ENCODE assay signal across 10 mouse cellular contexts in the genomic region with DNA sequence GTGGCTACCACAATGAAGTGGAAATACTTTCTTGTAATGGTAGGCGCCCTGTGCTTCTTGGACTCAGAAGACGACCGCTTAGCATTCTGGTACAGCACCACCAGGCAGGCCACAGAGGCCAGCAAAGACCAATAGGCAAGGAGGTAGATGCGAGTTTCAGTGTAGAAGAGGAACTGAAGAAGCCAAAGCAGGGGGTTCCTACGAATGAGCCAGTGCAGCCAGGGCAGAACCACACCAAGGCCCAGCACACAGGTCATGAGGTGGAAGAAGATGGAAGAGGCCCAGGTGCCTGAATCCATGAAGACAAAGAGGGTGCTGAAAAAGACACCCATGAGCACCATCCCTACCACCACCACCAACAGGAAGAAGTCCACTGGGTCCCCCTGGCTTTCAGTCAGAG. TPM values are rescaled to one million over a fixed set of nuclear protein-coding genes. Genes with fewer than 3 reads are reported as not detected.
DNase-seq lines count a peak whose midpoint lies in the region; ATAC-seq and TF ChIP-seq lines count a peak whose summit lies in the region.
"Had no signal": no experiment of that assay in that cellular context is flagged by ENCODE, and none has a peak within 500 bp of the region (broad histone marks: within the 10 kb centered on the region; RNA-seq: fewer than 3 reads in every experiment).

No protein-coding gene starts in this region.

- no peak for DNase-seq in kidney, postnatal 0 days (ENCODE audit: low spot score)
- DNase-seq in kidney, postnatal 4 days: no peak
- no peak for DNase-seq in limb, embryonic 10.5 days (ENCODE audit: low spot score)
- no peak for DNase-seq in embryo, embryonic 10 days (ENCODE audit: low spot score)
- DNase-seq in gastrocnemius, postnatal 25 days: no peak
- DNase-seq in adrenal gland, postnatal 10 days: no peak

- WGBS in kidney, postnatal 0 days: 96% methylated on average over 5 of the region's 5 CpGs
- 91% methylated on average over 5 of the region's 5 CpGs for WGBS in embryonic facial prominence, embryonic 13.5 days
- WGBS in limb, embryonic 10.5 days: 94% methylated on average over 5 of the region's 5 CpGs
- WGBS in neural tube, embryonic 15.5 days: 91% methylated on average over 5 of the region's 5 CpGs

- no peaks in the 10 kb centered on the region for H3K36me3 ChIP-seq in kidney, postnatal 0 days (ENCODE audit: insufficient read depth, low read length)
- H3K36me3 ChIP-seq in embryonic facial prominence, embryonic 13.5 days: peaks cover 22% of the 10 kb centered on the region; the same call in 1 of the 2 replicates
- peaks cover 33% of the 10 kb centered on the region for H3K36me3 ChIP-seq in limb, embryonic 10.5 days
- peaks cover 12% of the 10 kb centered on the region for H3K36me3 ChIP-seq in neural tube, embryonic 15.5 days

- H3K9me3 ChIP-seq in kidney, postnatal 0 days (replicated peaks; ENCODE audit: low read length): no peaks in the 10 kb centered on the region
- no peaks in the 10 kb centered on the region for H3K9me3 ChIP-seq in embryonic facial prominence, embryonic 13.5 days
- H3K9me3 ChIP-seq in limb, embryonic 10.5 days (replicated peaks): no peaks in the 10 kb centered on the region
- H3K9me3 ChIP-seq in neural tube, embryonic 15.5 days (replicated peaks): no peaks in the 10 kb centered on the region

- peak overlapping the region; percentile 96 for H3K4me3 ChIP-seq in kidney, postnatal 0 days (replicated peaks; ENCODE audit: low read depth, low read length)
- H3K4me3 ChIP-seq in embryonic facial prominence, embryonic 13.5 days: peak overlapping the region; percentile 89
- peak overlapping the region; percentile 77 for H3K4me3 ChIP-seq in limb, embryonic 10.5 days
- H3K4me3 ChIP-seq in neural tube, embryonic 15.5 days (replicated peaks): peak overlapping the region; percentile 88

- no peak overlapping the region for H3K9ac ChIP-seq in kidney, postnatal 0 days (ENCODE audit: low read depth, low read length)
- no peak overlapping the region for H3K9ac ChIP-seq in embryonic facial prominence, embryonic 13.5 days
- H3K9ac ChIP-seq in neural tube, embryonic 15.5 days (replicated peaks): peak overlapping the region; percentile 79; the same call in 1 of the 2 replicates

- ATAC-seq in kidney, postnatal 0 days (replicated peaks; ENCODE audit: low FRiP score, low read depth): no peak
- ATAC-seq in embryonic facial prominence, embryonic 13.5 days (ENCODE audit: insufficient number of reproducible peaks, insufficient read depth, low FRiP score, low TSS enrichment, low read depth): no peak
- no peak for ATAC-seq in neural tube, embryonic 15.5 days (ENCODE audit: low FRiP score)

- no peak overlapping the region for H3K27ac ChIP-seq in kidney, postnatal 0 days
- no peak overlapping the region for H3K27ac ChIP-seq in embryonic facial prominence, embryonic 13.5 days
- no peak overlapping the region for H3K27ac ChIP-seq in limb, embryonic 10.5 days
- H3K27ac ChIP-seq in neural tube, embryonic 15.5 days (replicated peaks): no peak overlapping the region

- H3K27me3 ChIP-seq in kidney, postnatal 0 days (ENCODE audit: insufficient read depth, low read length): no peaks in the 10 kb centered on the region
- no peaks in the 10 kb centered on the region for H3K27me3 ChIP-seq in embryonic facial prominence, embryonic 13.5 days
- H3K27me3 ChIP-seq in limb, embryonic 10.5 days (ENCODE audit: low read depth, poor library complexity, severe bottlenecking): no peaks in the 10 kb centered on the region
- H3K27me3 ChIP-seq in neural tube, embryonic 15.5 days (replicated peaks): no peaks in the 10 kb centered on the region

- no peak for TF ChIP-seq CTCF in kidney, postnatal 0 days (IDR thresholded peaks at IDR 0.05; ENCODE audit: low read depth)

- peak overlapping the region; percentile 93 for H3K4me2 ChIP-seq in kidney, postnatal 0 days (ENCODE audit: low read length)
- peak overlapping the region; percentile 98 for H3K4me2 ChIP-seq in embryonic facial prominence, embryonic 13.5 days
- peak overlapping the region; percentile 96 for H3K4me2 ChIP-seq in neural tube, embryonic 15.5 days

- H3K4me1 ChIP-seq in kidney, postnatal 0 days (replicated peaks; ENCODE audit: insufficient read depth, low read length): peaks cover 19% of the 10 kb centered on the region
- H3K4me1 ChIP-seq in embryonic facial prominence, embryonic 13.5 days: peaks cover 24% of the 10 kb centered on the region
- peaks cover 22% of the 10 kb centered on the region for H3K4me1 ChIP-seq in limb, embryonic 10.5 days
- H3K4me1 ChIP-seq in neural tube, embryonic 15.5 days: peaks cover 25% of the 10 kb centered on the region

RNA-seq across cellular contexts. Expression of gene Dolk, which starts 1.1 kb away (rescaled TPM):
- polyA plus RNA-seq in kidney, postnatal 0 days (2015; fragmentation: Nextera tagmentation; extraction: Ambion mirVana): 33.8 and 36.3 TPM in 2 replicates
- 29.0 and 30.5 TPM in 2 replicates for polyA plus RNA-seq in embryonic facial prominence, embryonic 13.5 days (2015; fragmentation: Nextera tagmentation; extraction: Ambion mirVana)
- 26.8 and 27.5 TPM in 2 replicates for polyA plus RNA-seq in limb, embryonic 10.5 days (2016; fragmentation: Nextera tagmentation; extraction: Ambion mirVana)
- 37.4 and 38.5 TPM in 2 replicates for polyA plus RNA-seq in neural tube, embryonic 15.5 days (2015; fragmentation: Nextera tagmentation; extraction: Ambion mirVana)
- total RNA-seq in gastrocnemius, postnatal 25 days (2021): 10 to 100 TPM; 18.2 to 20.0 TPM
- total RNA-seq in adrenal gland, postnatal 10 days (2021): 10 to 100 TPM; 43.4 to 46.2 TPM

RNA-seq across cellular contexts. Expression of gene Nup188, which starts 1.2 kb away (rescaled TPM):
- polyA plus RNA-seq in kidney, postnatal 0 days (2015; fragmentation: Nextera tagmentation; extraction: Ambion mirVana): 17.3 and 17.5 TPM in 2 replicates
- polyA plus RNA-seq in embryonic facial prominence, embryonic 13.5 days (2015; fragmentation: Nextera tagmentation; extraction: Ambion mirVana): 36.5 and 40.7 TPM in 2 replicates
- polyA plus RNA-seq in limb, embryonic 10.5 days (2016; fragmentation: Nextera tagmentation; extraction: Ambion mirVana): 74.4 and 77.1 TPM in 2 replicates
- 15.4 and 22.2 TPM in 2 replicates for polyA plus RNA-seq in neural tube, embryonic 15.5 days (2015; fragmentation: Nextera tagmentation; extraction: Ambion mirVana)
- 1 to 10 TPM; 7.8 to 9.9 TPM for total RNA-seq in gastrocnemius, postnatal 25 days (2021)
- total RNA-seq in adrenal gland, postnatal 10 days (2021): 10 to 100 TPM; 37.9 to 45.3 TPM

RNA-seq across cellular contexts. Expression of gene Gm28038, which starts 4.2 kb away (rescaled TPM):
- not detected in 2 replicates for polyA plus RNA-seq in kidney, postnatal 0 days (2015; fragmentation: Nextera tagmentation; extraction: Ambion mirVana)
- not detected in 2 replicates for polyA plus RNA-seq in embryonic facial prominence, embryonic 13.5 days (2015; fragmentation: Nextera tagmentation; extraction: Ambion mirVana)
- not detected in 2 replicates for polyA plus RNA-seq in limb, embryonic 10.5 days (2016; fragmentation: Nextera tagmentation; extraction: Ambion mirVana)
- not detected in 2 replicates for polyA plus RNA-seq in neural tube, embryonic 15.5 days (2015; fragmentation: Nextera tagmentation; extraction: Ambion mirVana)
- not detected for total RNA-seq in gastrocnemius, postnatal 25 days (2021)
- not detected for total RNA-seq in adrenal gland, postnatal 10 days (2021)
- total RNA-seq: monocyte, adult 5-6 weeks had no signal
- polyA plus RNA-seq: gonadal fat pad, adult 2 months had no signal

RNA-seq across cellular contexts. Expression of gene Phyhd1, which starts 19.0 kb away (rescaled TPM):
- 18.9 and 19.2 TPM in 2 replicates for polyA plus RNA-seq in kidney, postnatal 0 days (2015; fragmentation: Nextera tagmentation; extraction: Ambion mirVana)
- polyA plus RNA-seq in embryonic facial prominence, embryonic 13.5 days (2015; fragmentation: Nextera tagmentation; extraction: Ambion mirVana): 3.7 and 4.7 TPM in 2 replicates
- polyA plus RNA-seq in limb, embryonic 10.5 days (2016; fragmentation: Nextera tagmentation; extraction: Ambion mirVana): 1.4 and 3.3 TPM in 2 replicates
- polyA plus RNA-seq in neural tube, embryonic 15.5 days (2015; fragmentation: Nextera tagmentation; extraction: Ambion mirVana): 4.8 and 5.2 TPM in 2 replicates
- total RNA-seq in gastrocnemius, postnatal 25 days (2021): 10 to 100 TPM in 1 of 2 experiments, 1 to 10 TPM in 1; 8.4 to 19.5 TPM
- 10 to 100 TPM; 23.7 to 24.1 TPM for total RNA-seq in adrenal gland, postnatal 10 days (2021)

RNA-seq across cellular contexts. Expression of gene Gm28035, which starts 44.6 kb away (rescaled TPM):
- 0.20 and 0.29 TPM in 2 replicates for polyA plus RNA-seq in kidney, postnatal 0 days (2015; fragmentation: Nextera tagmentation; extraction: Ambion mirVana)
- polyA plus RNA-seq in embryonic facial prominence, embryonic 13.5 days (2015; fragmentation: Nextera tagmentation; extraction: Ambion mirVana): 0.06 and 0.11 TPM in 2 replicates
- polyA plus RNA-seq in limb, embryonic 10.5 days (2016; fragmentation: Nextera tagmentation; extraction: Ambion mirVana): 0.04 and 0.08 TPM in 2 replicates
- 0.12 and 0.32 TPM in 2 replicates for polyA plus RNA-seq in neural tube, embryonic 15.5 days (2015; fragmentation: Nextera tagmentation; extraction: Ambion mirVana)
- 1 to 10 TPM in 1 of 2 experiments, under 1 TPM in 1; 0.64 to 1.2 TPM for total RNA-seq in gastrocnemius, postnatal 25 days (2021)
- 1 to 10 TPM; 1.9 to 2.0 TPM for total RNA-seq in adrenal gland, postnatal 10 days (2021)
- total RNA-seq: monocyte, adult 5-6 weeks had no signal
